Mouse (Mus musculus) embryonic facial prominence, embryonic 11.5 days (tissue): ENCODE measurements at regions not wholly inside any gene's neighbourhood (a gene's known extent, or its start where the extent isn't known, plus 50 kb on each side); places are given as distances from the start of the nearest gene placed in this dataset.

ENCODE experiments used
- ATAC-seq: fragments of 200-750 bp; cut with Nextera tagmentation; replicated peaks from 2 replicates; pipeline ENCODE4 v1.8.0; 2017; ENCODE audit warnings: low read depth; ENCODE audit not compliant: insufficient number of reproducible peaks, low FRiP score, low TSS enrichment
- DNase-seq: peaks from one replicate; pipeline ENCODE4 v3.0.0-alpha.2; 2015; ENCODE audit warnings: low spot score
- H3K27ac ChIP-seq: fragments of 300-500 bp; sonication (generic); replicated peaks from 2 replicates; pipeline ENCODE4 v1.5.1; 2014; ENCODE audit warnings: mild to moderate bottlenecking, low read depth, low read length, control low read depth
- H3K27me3 ChIP-seq: fragments of 300-500 bp; sonication (generic); 2 replicates; pipeline ENCODE4 v1.6.1; 2014; ENCODE audit warnings: mild to moderate bottlenecking, low read length, moderate library complexity, mixed read lengths; ENCODE audit not compliant: control insufficient read depth, insufficient read depth
- H3K36me3 ChIP-seq: fragments of 300-500 bp; sonication (generic); replicated peaks from 2 replicates; pipeline ENCODE4 v1.6.1; 2014; ENCODE audit warnings: low read depth, mild to moderate bottlenecking, low read length, moderate library complexity, mixed read lengths; ENCODE audit not compliant: control insufficient read depth, insufficient read depth
- H3K4me1 ChIP-seq: fragments of 300-500 bp; sonication (generic); 2 replicates; pipeline ENCODE4 v1.6.1; 2014; ENCODE audit warnings: low read length, mixed read lengths; ENCODE audit not compliant: control insufficient read depth, insufficient read depth
- H3K4me2 ChIP-seq: fragments of 300-500 bp; sonication (generic); 2 replicates; pipeline ENCODE4 v1.6.1; 2014; ENCODE audit warnings: low read depth, mild to moderate bottlenecking, control low read depth, low read length, moderate library complexity
- H3K4me3 ChIP-seq: fragments of 300-500 bp; sonication (generic); 2 replicates; pipeline ENCODE4 v1.5.1; 2014; ENCODE audit warnings: low read depth, low read length, control low read depth
- H3K9ac ChIP-seq: fragments of 300-500 bp; sonication (generic); replicated peaks from 2 replicates; pipeline ENCODE4 v1.6.1; 2014; ENCODE audit warnings: mild to moderate bottlenecking, control low read depth, low read length
- H3K9me3 ChIP-seq: fragments of 300-500 bp; sonication (generic); replicated peaks from 2 replicates; pipeline ENCODE4 v1.6.1; 2016; ENCODE audit warnings: mild to moderate bottlenecking, low read length, inconsistent platforms, mixed read lengths; ENCODE audit not compliant: control insufficient read depth
- WGBS: fragments of 180-500 bp; shearing (Covaris S2); extraction: QIAGEN DNeasy Blood & Tissue Kit; methylation state at CpG from one replicate; pipeline ENCODE4 v1.1.7; 2014; 5-methylcytosine and 5-hydroxymethylcytosine counted together

- Histone ChIP-seq H3K27me3 (no peaks in the 10 kb centered on the region), H3K4me3 (no peak overlapping the region), H3K9ac (no peak overlapping the region), H3K4me1 (no peaks in the 10 kb centered on the region), H3K36me3 (no peaks in the 10 kb centered on the region), H3K4me2 (no peak overlapping the region), H3K27ac (no peak overlapping the region), H3K9me3 (no peaks in the 10 kb centered on the region)
- DNase-seq = no peak
- WGBS = 19% methylated on average over 2 of the region's 2 CpGs
- ATAC-seq = no peak
These were observed 213.7 kb upstream of the Fermt1 start for GRCm38 (mm10) chr2:133159398-133159797.

- no peak for ATAC-seq
- H3K4me3 ChIP-seq = no peak overlapping the region
- H3K27me3 ChIP-seq = no peaks in the 10 kb centered on the region
- H3K4me1 ChIP-seq = no peaks in the 10 kb centered on the region
- H3K4me2 ChIP-seq = no peak overlapping the region
- DNase-seq = no peak
- H3K9me3 ChIP-seq = no peaks in the 10 kb centered on the region
- H3K9ac ChIP-seq = no peak overlapping the region
- no peaks in the 10 kb centered on the region for H3K36me3 ChIP-seq
- no peak overlapping the region for H3K27ac ChIP-seq
- WGBS = 87% methylated on average over 3 of the region's 3 CpGs
These were observed 230.7 kb upstream of the Fermt1 start for GRCm38 (mm10) chr2:133176411-133176810.

- Histone ChIP-seq H3K27ac (no peak overlapping the region), H3K9me3 (no peaks in the 10 kb centered on the region), H3K27me3 (no peaks in the 10 kb centered on the region), H3K36me3 (no peaks in the 10 kb centered on the region), H3K4me2 (no peak overlapping the region), H3K9ac (no peak overlapping the region), H3K4me1 (no peaks in the 10 kb centered on the region), H3K4me3 (no peak overlapping the region)
- 85% methylated on average over 1 of the region's 1 CpGs for WGBS
- ATAC-seq (no peak), DNase-seq (no peak)
These were observed 235.5 kb upstream of the Fermt1 start for GRCm38 (mm10) chr2:133181216-133181615.

- H3K27me3 ChIP-seq = no peaks in the 10 kb centered on the region
- no peak overlapping the region for H3K9ac ChIP-seq
- DNase-seq (no peak), ATAC-seq (no peak)
- H3K4me2 ChIP-seq = no peak overlapping the region
- H3K9me3 ChIP-seq = no peaks in the 10 kb centered on the region
- no peak overlapping the region for H3K4me3 ChIP-seq
- no peak overlapping the region for H3K27ac ChIP-seq
- WGBS = 86% methylated on average over 4 of the region's 4 CpGs
- no peaks in the 10 kb centered on the region for H3K36me3 ChIP-seq
- no peaks in the 10 kb centered on the region for H3K4me1 ChIP-seq
These were observed 237.2 kb upstream of the Fermt1 start for GRCm38 (mm10) chr2:133182920-133183319.

GRCm38 (mm10) chr2:133204295-133204866, 258.7 kb upstream of the Fermt1 start:
- no peak for ATAC-seq

GRCm38 (mm10) chr2:133208498-133208897, 262.8 kb upstream of the Fermt1 start:
- Histone ChIP-seq H3K4me3 (no peak overlapping the region), H3K4me2 (no peak overlapping the region), H3K9ac (no peak overlapping the region), H3K4me1 (no peaks in the 10 kb centered on the region), H3K27me3 (no peaks in the 10 kb centered on the region), H3K36me3 (no peaks in the 10 kb centered on the region), H3K9me3 (no peaks in the 10 kb centered on the region), H3K27ac (no peak overlapping the region)
- WGBS = 43% methylated on average over 4 of the region's 4 CpGs
- no peak for ATAC-seq
- peak; percentile 36 for DNase-seq

More at GRCm38 (mm10) chr2:133204295-133204866, 258.7 kb upstream of the Fermt1 start:
- Histone ChIP-seq H3K27me3 (no peaks in the 10 kb centered on the region), H3K4me3 (no peak overlapping the region), H3K27ac (no peak overlapping the region), H3K9me3 (no peaks in the 10 kb centered on the region), H3K4me1 (no peaks in the 10 kb centered on the region), H3K9ac (no peak overlapping the region), H3K4me2 (no peak overlapping the region), H3K36me3 (no peaks in the 10 kb centered on the region)
- WGBS = 44% methylated on average over 5 of the region's 5 CpGs
- DNase-seq = no peak

- no peak overlapping the region for H3K4me3 ChIP-seq
- H3K9me3 ChIP-seq = no peaks in the 10 kb centered on the region
- no peak overlapping the region for H3K27ac ChIP-seq
- no peaks in the 10 kb centered on the region for H3K4me1 ChIP-seq
- H3K9ac ChIP-seq = no peak overlapping the region
- 62% methylated on average over 4 of the region's 4 CpGs for WGBS
- H3K4me2 ChIP-seq = no peak overlapping the region
- ATAC-seq (no peak), DNase-seq (peak; percentile 10)
- H3K36me3 ChIP-seq = no peaks in the 10 kb centered on the region
- no peaks in the 10 kb centered on the region for H3K27me3 ChIP-seq
These were observed 276.3 kb upstream of the Fermt1 start for GRCm38 (mm10) chr2:133221762-133222556.

GRCm38 (mm10) chr2:133235175-133235920, 289.6 kb upstream of the Fermt1 start:
- ATAC-seq (no peak), DNase-seq (no peak)
- H3K4me2 ChIP-seq = no peak overlapping the region
- 77% methylated on average over 4 of the region's 4 CpGs for WGBS
- no peaks in the 10 kb centered on the region for H3K36me3 ChIP-seq
- H3K27me3 ChIP-seq = no peaks in the 10 kb centered on the region
- H3K9ac ChIP-seq = no peak overlapping the region
- no peak overlapping the region for H3K4me3 ChIP-seq
- no peaks in the 10 kb centered on the region for H3K9me3 ChIP-seq
- no peak overlapping the region for H3K27ac ChIP-seq
- H3K4me1 ChIP-seq = no peaks in the 10 kb centered on the region
